In the genomic region with DNA sequence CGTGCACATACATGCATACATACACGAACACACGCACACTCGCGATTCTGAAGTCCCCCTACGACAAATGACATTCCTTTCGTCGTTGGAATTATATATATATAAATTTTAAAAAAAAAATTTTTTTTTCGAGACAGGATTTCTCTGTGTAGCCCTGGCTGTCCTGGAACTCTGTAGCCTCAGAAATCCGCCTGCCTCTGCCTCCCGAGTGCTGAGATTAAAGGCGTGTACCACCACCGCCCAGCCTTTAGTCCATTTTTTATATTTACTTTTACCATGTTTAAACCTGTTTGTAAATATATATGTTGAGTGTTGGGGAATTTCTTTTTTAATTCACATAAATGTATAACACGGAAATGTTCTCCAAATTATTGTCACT, we compare ENCODE assay signal across 9 mouse cellular contexts. TPM values are rescaled to one million over a fixed set of nuclear protein-coding genes. Genes with fewer than 3 reads are reported as not detected.
A peak's percentile ranks its signal among the peaks of the same experiment; 100 is the strongest.
DNase-seq lines count a peak whose midpoint lies in the region; ATAC-seq and TF ChIP-seq lines count a peak whose summit lies in the region.
"Had no signal": no experiment of that assay in that cellular context is flagged by ENCODE, and none has a peak within 500 bp of the region (broad histone marks: within the 10 kb centered on the region; RNA-seq: fewer than 3 reads in every experiment).

No protein-coding gene starts in this region.

- DNase-seq in heart, embryonic 10.5 days (ENCODE audit: low spot score), result peak; percentile 57
- DNase-seq in heart, postnatal 25 days (ENCODE audit: low spot score), result no peak
- DNase-seq in forebrain, embryonic 14.5 days (ENCODE audit: low spot score), result no peak
- DNase-seq in ovary, postnatal 10 days (ENCODE audit: low spot score), result no peak
- no peak for DNase-seq in cerebellum, adult 11-12 months

- peaks cover 17% of the 10 kb centered on the region; the same call in 1 of the 2 replicates for H3K4me1 ChIP-seq in heart, embryonic 10.5 days
- peaks cover 3% of the 10 kb centered on the region for H3K4me1 ChIP-seq in forebrain, embryonic 14.5 days (ENCODE audit: control insufficient read depth, insufficient read depth, low read length)
- H3K4me1 ChIP-seq in liver, embryonic 15.5 days (replicated peaks), result peaks cover 32% of the 10 kb centered on the region

- ATAC-seq in forebrain, embryonic 14.5 days, result peak; percentile 32
- no peak for ATAC-seq in liver, embryonic 15.5 days (ENCODE audit: insufficient read depth)
- ATAC-seq in megakaryocyte progenitor cell, adult 5-6 weeks (replicated peaks; ENCODE audit: poor library complexity), result no peak

- H3K79me2 ChIP-seq in C2C12 (ENCODE audit: control insufficient read depth, insufficient read depth), result peaks cover 38% of the 10 kb centered on the region

- no peaks in the 10 kb centered on the region for H3K27me3 ChIP-seq in heart, embryonic 10.5 days (ENCODE audit: insufficient read depth, poor library complexity, severe bottlenecking)
- H3K27me3 ChIP-seq in C2C12 (ENCODE audit: control insufficient read depth, insufficient read depth, insufficient read length), result no peaks in the 10 kb centered on the region
- H3K27me3 ChIP-seq in forebrain, embryonic 14.5 days (replicated peaks; ENCODE audit: control insufficient read depth, insufficient read depth, low read length), result no peaks in the 10 kb centered on the region
- no peaks in the 10 kb centered on the region for H3K27me3 ChIP-seq in liver, embryonic 15.5 days

- H3K4me3 ChIP-seq in heart, embryonic 10.5 days, result peak overlapping the region; percentile 91
- H3K4me3 ChIP-seq in C2C12 (ENCODE audit: insufficient read depth, poor library complexity, severe bottlenecking), result peak overlapping the region; percentile 78
- H3K4me3 ChIP-seq in forebrain, embryonic 14.5 days (ENCODE audit: low read depth, low read length), result peak overlapping the region; percentile 86
- H3K4me3 ChIP-seq in liver, embryonic 15.5 days (replicated peaks), result peak overlapping the region; percentile 83

- peak overlapping the region; percentile 60 for H3K9ac ChIP-seq in forebrain, embryonic 14.5 days (ENCODE audit: low read length)
- peak overlapping the region; percentile 43 for H3K9ac ChIP-seq in liver, embryonic 15.5 days

- H3ac ChIP-seq in C2C12 (ENCODE audit: control insufficient read depth, insufficient read length, low read depth), result peak overlapping the region; percentile 30

- intact Hi-C loops in heart, postnatal 25 days (cut with DNase I), result loop anchor here (2.0 kb wide), 1 partner anchor 16 kb away; a partner anchor contains a TSS

- peak overlapping the region; percentile 90 for H3K27ac ChIP-seq in heart, embryonic 10.5 days
- H3K27ac ChIP-seq in forebrain, embryonic 14.5 days (ENCODE audit: low read depth, low read length), result 0 out of 2 replicates have a peak overlapping the region, but pooled peaks have one; percentile 33
- peak overlapping the region; percentile 92; the same call in 1 of the 2 replicates for H3K27ac ChIP-seq in liver, embryonic 15.5 days (replicated peaks)

- peaks cover 17% of the 10 kb centered on the region; the same call in 1 of the 2 replicates for H3K36me3 ChIP-seq in heart, embryonic 10.5 days
- H3K36me3 ChIP-seq in C2C12 (ENCODE audit: control insufficient read depth, insufficient read depth), result peaks cover 14% of the 10 kb centered on the region
- peaks cover 15% of the 10 kb centered on the region; the same call in 1 of the 2 replicates for H3K36me3 ChIP-seq in forebrain, embryonic 14.5 days (ENCODE audit: control insufficient read depth, insufficient read depth, low read length)
- 0 out of 2 replicates have a peak, but pooled peaks cover 6% of the 10 kb centered on the region for H3K36me3 ChIP-seq in liver, embryonic 15.5 days (replicated peaks)

- H3K9me3 ChIP-seq in heart, embryonic 10.5 days, result no peaks in the 10 kb centered on the region
- H3K9me3 ChIP-seq in forebrain, embryonic 14.5 days (replicated peaks; ENCODE audit: control insufficient read depth, low read length), result no peaks in the 10 kb centered on the region
- H3K9me3 ChIP-seq in liver, embryonic 15.5 days (replicated peaks), result no peaks in the 10 kb centered on the region

- TF ChIP-seq CTCF in C2C12 (IDR thresholded peaks at IDR 0.05; ENCODE audit: control insufficient read depth, insufficient read depth, insufficient read length), result no peak

- WGBS in heart, embryonic 10.5 days, result 18% methylated on average over 14 of the region's 14 CpGs
- 19% methylated on average over 14 of the region's 14 CpGs for WGBS in forebrain, embryonic 14.5 days
- WGBS in liver, embryonic 15.5 days (ENCODE audit: insufficient replicate concordance), result 11% methylated on average over 14 of the region's 14 CpGs

- H3K79me3 ChIP-seq in C2C12 (ENCODE audit: low read depth), result peaks cover 28% of the 10 kb centered on the region

- peak overlapping the region; percentile 72 for H3K4me2 ChIP-seq in forebrain, embryonic 14.5 days (ENCODE audit: low read length)
- H3K4me2 ChIP-seq in liver, embryonic 15.5 days, result peak overlapping the region; percentile 77

TF ChIP-seq in C2C12, 6 proteins besides CTCF, POLR2A, EP300 and RAD21:
- no peak for TF ChIP-seq FOSL1 (IDR thresholded peaks at IDR 0.05; ENCODE audit: insufficient read depth, low read length, poor library complexity, severe bottlenecking)
- no peak for TF ChIP-seq MYOG (IDR thresholded peaks at IDR 0.05; ENCODE audit: control insufficient read depth, extremely low read depth, insufficient read length)
- TF ChIP-seq USF1 (IDR thresholded peaks at IDR 0.05; ENCODE audit: low read depth), result no peak
- TF ChIP-seq CEBPB (IDR thresholded peaks at IDR 0.05; ENCODE audit: low read depth), result no peak
- TF ChIP-seq MYOD1 (IDR thresholded peaks at IDR 0.05; ENCODE audit: control insufficient read depth, insufficient read length, low read depth), result no peak
- no peak for TF ChIP-seq MAX (IDR thresholded peaks at IDR 0.05)

RNA-seq across cellular contexts. Expression of a gene that starts 1.3 kb away (rescaled TPM):
- 10.9 and 16.0 TPM in 2 replicates for polyA plus RNA-seq in heart, embryonic 10.5 days (2016; fragmentation: Nextera tagmentation; extraction: Ambion mirVana)
- total RNA-seq in heart, postnatal 25 days (2021), result 10 to 100 TPM; 56.5 to 58.9 TPM
- 12.0 TPM for polyA plus RNA-seq in C2C12 (2012; fragmentation: generic; extraction: Trizol)
- 7.5 and 8.9 TPM in 2 replicates for polyA plus RNA-seq in forebrain, embryonic 14.5 days (2014; fragmentation: Nextera tagmentation; extraction: Ambion mirVana)
- polyA plus RNA-seq in liver, embryonic 15.5 days (2015; fragmentation: Nextera tagmentation; extraction: Ambion mirVana), result 6.4 TPM in 2 replicates
- 27.6 and 31.8 TPM in 2 replicates for total RNA-seq in megakaryocyte progenitor cell, adult 5-6 weeks (2015)
- total RNA-seq in megakaryocyte progenitor cell, adult 5-6 weeks (2017), result 24.3 and 27.5 TPM in 2 replicates

RNA-seq across cellular contexts. Expression of a gene that starts 16.0 kb away (rescaled TPM):
- polyA plus RNA-seq in heart, embryonic 10.5 days (2016; fragmentation: Nextera tagmentation; extraction: Ambion mirVana), result 0.67 TPM in 1 of 2 replicates, not detected in the other
- total RNA-seq in heart, postnatal 25 days (2021), result under 1 TPM; 0.31 to 0.34 TPM
- 0.12 TPM for polyA plus RNA-seq in C2C12 (2012; fragmentation: generic; extraction: Trizol)
- 0.29 and 0.64 TPM in 2 replicates for polyA plus RNA-seq in forebrain, embryonic 14.5 days (2014; fragmentation: Nextera tagmentation; extraction: Ambion mirVana)
- 0.30 TPM in 1 of 2 replicates, not detected in the other for polyA plus RNA-seq in liver, embryonic 15.5 days (2015; fragmentation: Nextera tagmentation; extraction: Ambion mirVana)
- total RNA-seq in megakaryocyte progenitor cell, adult 5-6 weeks (2015), result 1.3 TPM in 1 of 2 replicates, not detected in the other
- 0.20 TPM in 1 of 2 replicates, not detected in the other for total RNA-seq in megakaryocyte progenitor cell, adult 5-6 weeks (2017)

RNA-seq across cellular contexts. Expression of a gene that starts 16.4 kb away (rescaled TPM):
- 28.9 and 37.9 TPM in 2 replicates for polyA plus RNA-seq in heart, embryonic 10.5 days (2016; fragmentation: Nextera tagmentation; extraction: Ambion mirVana)
- 1 to 10 TPM; 6.7 to 7.0 TPM for total RNA-seq in heart, postnatal 25 days (2021)
- 39.9 TPM for polyA plus RNA-seq in C2C12 (2012; fragmentation: generic; extraction: Trizol)
- 36.8 and 39.7 TPM in 2 replicates for polyA plus RNA-seq in forebrain, embryonic 14.5 days (2014; fragmentation: Nextera tagmentation; extraction: Ambion mirVana)
- 19.7 and 20.5 TPM in 2 replicates for polyA plus RNA-seq in liver, embryonic 15.5 days (2015; fragmentation: Nextera tagmentation; extraction: Ambion mirVana)
- total RNA-seq in megakaryocyte progenitor cell, adult 5-6 weeks (2015), result 17.6 and 19.9 TPM in 2 replicates
- total RNA-seq in megakaryocyte progenitor cell, adult 5-6 weeks (2017), result 9.4 and 10.3 TPM in 2 replicates

RNA-seq across cellular contexts. Expression of a gene that starts 43.8 kb away (rescaled TPM):
- not detected in 2 replicates for polyA plus RNA-seq in heart, embryonic 10.5 days (2016; fragmentation: Nextera tagmentation; extraction: Ambion mirVana)
- total RNA-seq in heart, postnatal 25 days (2021), result not detected
- polyA plus RNA-seq in C2C12 (2012; fragmentation: generic; extraction: Trizol), result not detected
- not detected in 2 replicates for polyA plus RNA-seq in forebrain, embryonic 14.5 days (2014; fragmentation: Nextera tagmentation; extraction: Ambion mirVana)
- polyA plus RNA-seq in liver, embryonic 15.5 days (2015; fragmentation: Nextera tagmentation; extraction: Ambion mirVana), result 0.07 TPM in 1 of 2 replicates, not detected in the other
- total RNA-seq in megakaryocyte progenitor cell, adult 5-6 weeks (2015), result not detected in 2 replicates
- not detected in 2 replicates for total RNA-seq in megakaryocyte progenitor cell, adult 5-6 weeks (2017)

RNA-seq across cellular contexts. Expression of a gene that starts 58.5 kb away (rescaled TPM):
- 0.08 TPM in 1 of 2 replicates, not detected in the other for polyA plus RNA-seq in heart, embryonic 10.5 days (2016; fragmentation: Nextera tagmentation; extraction: Ambion mirVana)
- total RNA-seq in heart, postnatal 25 days (2021), result under 1 TPM; 0.45 to 0.73 TPM
- not detected for polyA plus RNA-seq in C2C12 (2012; fragmentation: generic; extraction: Trizol)
- not detected in 2 replicates for polyA plus RNA-seq in forebrain, embryonic 14.5 days (2014; fragmentation: Nextera tagmentation; extraction: Ambion mirVana)
- 0.46 and 0.48 TPM in 2 replicates for polyA plus RNA-seq in liver, embryonic 15.5 days (2015; fragmentation: Nextera tagmentation; extraction: Ambion mirVana)
- total RNA-seq in megakaryocyte progenitor cell, adult 5-6 weeks (2015), result not detected in 2 replicates
- total RNA-seq in megakaryocyte progenitor cell, adult 5-6 weeks (2017), result not detected in 2 replicates
- total RNA-seq: left cerebral cortex, postnatal 10 days had no signal

Comparison
In these comparisons a context has a peak if more than half of its experiments do, and no peak if none do; other contexts are left out.
1. H3K27ac ChIP-seq: peak in every context shown above with its lines; median percentile 92 in liver, embryonic 15.5 days; 90 in heart, embryonic 10.5 days; 33 in forebrain, embryonic 14.5 days.